Mouse (Mus musculus) cerebellum, postnatal 14 days (tissue): ENCODE measurements around the gene Srgap1.
A peak's percentile ranks its signal among the peaks of the same experiment; 100 is the strongest.

Source experiments
- DNase-seq, 2 experiments: peaks; one replicate each; pipeline ENCODE4 v3.0.0; 2021; ENCODE audit warnings: mixed read lengths in 2 of 2

The Srgap1 gene

DNA sequence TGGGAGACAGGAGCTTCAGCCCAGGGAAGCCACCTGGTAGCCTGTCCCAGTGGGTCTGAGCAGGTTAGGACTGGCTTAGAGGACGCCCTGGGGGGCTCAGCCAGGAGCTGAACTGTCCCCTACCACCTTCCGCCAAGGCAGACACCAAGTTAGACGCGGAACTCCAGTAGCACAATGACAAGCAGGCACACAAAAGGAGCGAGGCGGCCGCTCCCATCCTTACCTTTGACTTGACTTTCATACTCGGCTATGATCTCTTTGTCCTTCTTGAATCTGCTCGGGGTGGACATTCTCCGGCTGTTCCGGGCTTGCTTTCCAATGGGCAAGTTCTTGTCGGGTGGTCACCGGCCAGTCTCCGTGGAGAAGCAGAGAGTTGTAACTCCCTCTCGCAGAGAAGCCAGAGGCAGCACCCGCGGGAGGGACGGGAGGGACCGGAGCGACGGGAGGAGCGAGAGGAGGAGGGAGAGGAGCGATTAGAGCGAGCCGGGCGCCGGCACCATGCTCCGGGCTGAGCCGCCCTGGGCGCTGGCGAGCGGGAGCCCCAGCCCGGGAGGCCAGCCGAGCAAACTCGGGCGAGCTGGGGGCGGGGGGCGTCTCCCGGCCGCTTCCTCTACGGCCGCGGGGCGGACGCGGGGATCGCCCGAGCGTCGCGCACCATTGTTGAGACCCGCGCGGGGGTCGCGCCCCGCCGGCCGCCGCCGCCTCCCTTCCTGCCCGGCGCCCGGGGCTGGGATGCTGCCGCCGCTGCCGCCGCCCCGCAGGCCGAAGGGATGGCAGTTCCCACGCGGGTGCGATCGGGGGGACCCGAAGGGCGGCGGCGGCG is at the start of gene Srgap1:
TSS of gene Srgap1 (minus strand) at position 412 of the 823 bp plus-strand sequence.
- DNase-seq, result peak; percentile 56 to 63

DNA sequence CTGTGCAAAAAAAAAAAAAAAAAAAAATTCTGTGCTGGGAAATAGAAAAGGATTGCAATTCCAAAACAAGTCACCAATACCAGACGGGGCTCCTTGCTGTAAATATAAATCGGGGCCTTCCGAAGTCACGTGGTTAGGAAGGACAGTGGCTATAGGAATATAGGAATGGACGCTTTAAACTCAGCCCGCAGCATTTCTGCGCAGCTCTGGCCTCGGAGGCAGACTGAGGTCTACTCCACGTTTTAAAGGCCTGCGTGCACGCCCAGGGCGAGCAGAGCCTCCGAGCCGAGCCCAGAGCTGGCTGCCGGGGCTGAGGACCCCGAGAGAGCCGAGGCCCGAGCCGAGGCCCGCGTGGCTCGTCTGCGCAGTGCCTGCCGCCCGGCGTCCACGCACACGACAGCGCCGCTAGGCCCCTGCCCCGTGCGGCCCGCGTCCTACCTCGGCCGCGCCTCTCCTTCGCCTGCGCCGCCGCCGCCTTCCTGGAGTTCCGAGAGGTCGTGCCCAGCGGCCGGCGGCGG is 49.4 kb upstream of the Srgap1 start:
- no peak for DNase-seq

DNA sequence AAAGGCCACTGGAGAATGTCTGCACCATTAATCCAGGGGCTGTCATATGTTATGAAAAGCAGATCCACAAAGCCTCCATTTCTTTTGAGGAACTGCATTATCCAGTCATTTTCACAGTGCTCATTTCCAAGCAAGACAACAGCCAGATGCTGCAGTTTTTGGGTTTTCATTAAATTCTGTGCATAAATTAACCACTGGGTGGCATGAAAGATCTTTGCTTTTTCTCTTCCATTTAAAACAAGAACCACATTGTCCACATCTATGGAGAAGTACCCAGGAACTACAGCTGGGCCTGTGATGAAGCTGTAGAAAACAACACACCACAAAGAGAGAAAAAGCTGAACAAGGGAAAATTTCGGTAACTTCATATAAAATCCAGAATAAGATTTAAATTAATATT is 43.4 kb upstream of the Srgap1 start:
- DNase-seq, result no peak

DNA sequence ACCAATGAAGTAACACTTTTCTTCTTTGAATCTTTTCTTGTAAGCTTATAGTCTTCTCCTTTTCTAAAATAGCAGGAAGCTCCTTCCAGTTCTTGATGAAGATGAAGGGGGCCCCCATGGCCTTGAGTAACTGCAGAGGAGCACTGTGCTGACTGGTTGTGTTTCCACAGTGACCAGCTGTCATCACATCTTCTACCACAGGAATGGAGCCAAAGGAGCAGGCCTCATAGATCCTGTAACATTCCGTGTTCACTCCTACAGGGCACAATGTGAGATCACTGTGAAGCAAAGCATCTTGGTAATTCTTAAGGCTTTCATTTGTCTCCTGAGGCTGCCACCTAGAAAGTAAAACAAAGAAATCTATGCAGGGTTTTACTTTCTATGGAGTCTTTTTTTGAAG is 34.2 kb upstream of the Srgap1 start:
- DNase-seq, result no peak

DNA sequence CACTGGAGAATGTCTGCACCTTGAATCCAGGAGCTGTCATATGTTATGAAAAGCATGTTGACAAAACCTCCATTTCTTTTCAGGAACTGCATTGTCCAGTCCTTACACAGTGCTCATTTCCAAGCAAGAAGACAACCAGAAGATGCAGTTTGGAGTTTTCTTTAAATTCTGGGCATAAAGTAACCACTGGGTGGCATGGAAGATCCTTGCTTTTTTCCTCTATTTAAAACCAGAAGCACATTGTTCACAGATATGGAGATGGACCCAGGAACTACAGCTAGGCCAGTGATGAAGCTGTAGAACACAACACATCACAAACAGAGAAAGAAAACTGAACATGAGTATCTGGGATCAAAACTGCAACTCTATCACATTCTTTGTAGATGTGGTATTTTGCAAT is 22.0 kb upstream of the Srgap1 start:
- DNase-seq, result no peak

DNA sequence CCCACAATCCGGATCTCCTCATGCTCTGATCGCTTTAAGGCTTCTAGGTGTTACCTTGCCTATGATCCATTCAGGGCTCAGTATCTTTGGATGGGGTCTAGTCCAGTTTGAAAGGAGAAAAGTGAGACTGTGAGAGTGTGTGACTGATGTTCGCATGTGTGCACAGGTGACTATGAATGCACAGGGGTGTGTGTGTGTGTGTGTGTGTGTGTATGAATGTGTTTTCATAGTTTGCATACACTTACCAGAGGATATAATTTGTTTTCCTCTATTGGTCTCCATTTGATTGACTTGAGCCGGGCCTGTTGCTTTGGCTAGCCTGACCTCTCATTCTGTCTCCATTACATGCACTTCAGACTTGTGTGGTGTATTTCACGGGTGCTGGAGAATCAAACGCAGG is 8.7 kb upstream of the Srgap1 start:
- no peak for DNase-seq

DNA sequence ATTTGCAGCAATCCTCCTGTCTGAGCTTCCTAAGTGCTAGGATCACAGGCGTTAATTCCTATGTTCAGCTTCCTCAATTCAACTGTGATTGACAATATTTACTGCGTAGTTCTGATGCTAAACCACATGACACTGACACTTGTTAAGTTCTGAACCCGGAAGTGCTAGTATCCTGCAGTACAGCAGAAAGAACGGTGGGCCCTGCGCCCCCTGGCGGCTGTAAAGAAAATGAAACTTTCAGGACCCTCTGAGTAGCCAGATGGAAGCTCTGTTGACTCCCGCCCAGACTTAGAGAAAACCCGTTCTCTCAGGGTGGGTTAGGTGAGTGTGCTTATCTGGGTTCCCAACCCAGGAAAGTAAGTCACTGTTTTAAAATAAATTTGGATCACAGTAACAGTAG is 7.4 kb upstream of the Srgap1 start:
- DNase-seq, result peak; percentile 67 to 71

DNA sequence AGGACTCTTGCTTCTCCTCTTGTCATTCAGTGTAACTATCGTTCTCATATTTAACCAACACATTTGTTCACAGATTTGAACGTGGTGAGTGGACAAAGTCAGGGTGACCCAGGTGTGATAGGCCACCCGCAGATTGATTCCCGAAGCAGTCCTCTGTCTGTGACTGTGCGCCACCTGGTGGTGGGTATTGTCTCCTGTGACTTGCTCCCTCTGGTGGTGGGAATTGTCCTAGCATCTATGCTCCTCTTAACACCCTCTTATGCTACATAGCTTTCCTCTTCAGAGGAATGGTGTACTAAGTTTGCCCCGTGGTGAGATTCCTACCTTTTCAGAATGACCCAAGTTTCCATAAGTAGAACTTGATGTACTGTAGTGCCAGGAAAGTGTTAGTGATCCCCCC is 4.7 kb upstream of the Srgap1 start:
- peak; percentile 91 to 95 for DNase-seq

DNA sequence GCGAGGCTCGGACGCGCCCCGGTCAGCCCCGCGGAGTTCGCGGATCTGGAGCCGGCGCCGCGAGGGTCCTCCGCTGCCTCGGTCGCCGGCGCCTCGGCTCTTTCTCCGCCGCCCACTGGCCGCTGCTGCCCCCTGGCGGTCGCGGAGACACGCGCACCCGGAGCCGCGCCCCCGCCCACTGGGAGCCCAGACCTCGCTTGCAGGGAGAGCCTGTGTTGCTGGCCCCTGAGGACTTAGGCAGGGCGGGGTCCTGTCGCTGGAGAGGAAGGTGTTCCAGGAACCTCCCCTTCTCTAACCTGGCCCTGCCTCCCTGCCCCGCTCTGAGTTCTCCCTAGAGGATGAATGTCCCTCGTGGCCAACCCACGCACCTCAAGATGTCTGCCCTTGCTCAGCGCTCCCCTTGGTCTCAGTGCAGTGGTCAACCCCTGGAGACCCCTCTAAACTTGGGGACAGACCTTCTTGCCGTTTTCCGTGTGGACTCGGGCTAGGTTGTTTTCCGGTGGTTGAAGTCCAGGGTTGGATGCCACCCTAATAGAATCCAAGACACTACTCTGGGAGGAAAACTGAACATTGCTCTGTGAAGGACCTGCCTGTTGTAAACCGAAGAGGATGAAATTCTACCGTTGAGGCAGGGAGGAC is 731 bp upstream of the Srgap1 start:
- peak; percentile 95 to 96 for DNase-seq

DNA sequence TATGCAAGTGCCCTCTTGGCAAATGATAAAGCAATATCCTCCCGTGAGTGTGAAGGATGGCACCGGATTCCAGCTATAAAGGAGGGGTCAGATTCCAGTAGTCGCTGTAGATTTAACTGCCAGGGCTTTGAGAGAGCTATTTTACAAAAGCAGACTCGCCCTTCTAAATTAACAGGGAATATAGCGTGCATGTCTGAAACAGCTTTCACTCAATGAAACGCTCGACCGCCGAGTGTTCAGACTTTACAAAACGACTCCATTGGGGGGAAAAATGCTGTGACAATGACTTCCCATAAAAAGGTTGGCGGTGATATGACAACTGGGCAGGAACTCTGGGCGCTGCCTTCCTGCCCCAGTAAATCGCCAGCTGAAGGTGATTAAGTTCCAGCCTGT is 608 bp downstream of the Srgap1 start:
- DNase-seq, result peak in 1 of 2 experiments; percentile 12

DNA sequence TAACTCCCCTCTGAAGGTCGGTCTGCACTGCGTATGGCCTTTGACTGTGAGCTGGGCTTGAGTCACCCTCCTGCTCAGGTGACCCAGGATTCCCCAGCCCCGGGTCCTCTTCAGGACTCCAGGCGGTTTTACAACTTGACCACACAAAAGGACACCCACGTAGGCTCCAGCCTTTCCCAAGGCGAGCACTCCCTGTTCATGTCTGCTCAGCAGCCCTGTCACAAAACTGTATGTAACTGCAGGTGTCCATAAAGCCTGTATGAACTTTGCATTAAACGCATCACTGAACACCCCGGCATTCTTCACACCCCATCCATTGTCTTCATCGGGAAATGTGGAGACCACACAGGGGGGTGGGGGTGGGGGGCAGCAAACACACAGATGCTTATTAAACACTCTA is 1.2 kb downstream of the Srgap1 start:
- DNase-seq, result no peak

DNA sequence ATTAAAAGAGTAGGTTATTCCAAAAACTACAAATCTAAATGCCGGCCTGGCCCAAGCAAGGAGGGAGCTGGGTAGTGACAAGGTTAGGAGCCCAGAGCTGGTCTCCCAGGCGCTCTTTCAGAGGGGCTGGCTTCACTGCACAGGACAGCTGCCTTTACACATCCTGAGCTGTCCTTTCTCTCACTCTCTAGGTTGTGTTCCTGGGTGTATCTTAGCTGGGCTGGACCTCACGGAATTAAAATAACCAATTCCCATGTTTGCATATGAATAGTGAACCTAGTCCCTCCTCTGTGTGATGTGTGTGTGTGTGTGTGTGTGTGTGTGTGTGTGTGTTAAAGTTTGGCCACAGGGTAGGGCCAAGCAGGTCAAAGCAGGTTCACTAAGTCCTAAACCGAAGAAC is 2.2 kb downstream of the Srgap1 start:
- DNase-seq, result no peak

DNA sequence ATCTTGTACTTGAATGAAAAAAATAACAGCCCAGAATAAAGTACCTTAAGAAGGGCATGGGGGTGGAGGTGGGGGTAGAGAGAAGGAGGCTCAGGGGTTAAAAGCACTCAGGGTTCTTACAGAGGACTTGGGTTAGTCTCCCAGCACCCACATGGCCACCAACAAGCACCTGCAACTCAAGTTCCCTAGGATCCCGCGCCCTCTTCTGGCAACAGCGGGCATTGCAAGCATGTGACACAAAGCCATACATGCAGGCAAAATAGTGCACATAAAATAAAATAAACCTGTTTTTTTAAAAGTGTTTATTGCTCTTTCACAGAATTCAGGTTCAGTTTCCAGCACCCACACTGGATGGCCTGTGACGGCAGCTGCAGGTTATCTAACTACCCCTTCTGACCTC is 6.7 kb downstream of the Srgap1 start:
- DNase-seq, result peak in 1 of 2 experiments; percentile 50

DNA sequence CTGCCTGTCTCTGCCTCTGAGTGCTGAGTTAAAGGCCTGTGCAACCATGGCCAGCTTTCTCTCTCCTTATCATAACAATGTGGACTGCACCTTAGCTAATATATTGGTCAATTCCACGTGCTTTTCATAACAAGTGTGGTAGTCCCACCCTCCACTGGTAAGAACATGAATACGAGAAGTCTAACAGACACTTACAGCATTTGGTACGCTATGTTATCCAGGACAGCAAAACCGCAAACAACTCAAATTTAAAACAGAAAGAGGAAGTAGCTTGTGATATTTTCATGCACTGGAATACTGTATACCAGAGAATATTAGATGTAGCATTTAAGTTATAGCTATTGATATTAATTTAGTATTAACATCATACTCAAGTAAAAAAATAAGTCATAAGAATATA is 7.5 kb downstream of the Srgap1 start:
- DNase-seq, result no peak

DNA sequence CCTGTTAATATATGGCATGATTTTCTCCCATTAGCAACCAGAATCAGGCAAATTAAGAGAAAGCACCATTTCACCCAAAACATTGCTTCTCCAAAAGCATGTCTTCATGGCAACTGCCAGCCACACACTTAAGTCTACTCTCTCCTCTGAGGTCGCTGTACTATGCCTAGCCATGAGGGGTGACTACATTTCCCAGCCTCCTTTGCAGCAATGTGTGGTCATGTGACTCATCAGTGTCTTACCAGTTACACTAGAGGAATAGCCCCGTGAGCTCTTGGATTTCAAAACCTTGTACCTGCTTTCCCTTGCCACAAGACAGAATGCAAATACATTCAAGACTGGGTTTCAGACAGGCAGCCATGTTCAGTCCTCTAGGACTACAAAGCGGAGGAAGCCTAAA is 8.6 kb downstream of the Srgap1 start:
- peak; percentile 16 to 23 for DNase-seq

DNA sequence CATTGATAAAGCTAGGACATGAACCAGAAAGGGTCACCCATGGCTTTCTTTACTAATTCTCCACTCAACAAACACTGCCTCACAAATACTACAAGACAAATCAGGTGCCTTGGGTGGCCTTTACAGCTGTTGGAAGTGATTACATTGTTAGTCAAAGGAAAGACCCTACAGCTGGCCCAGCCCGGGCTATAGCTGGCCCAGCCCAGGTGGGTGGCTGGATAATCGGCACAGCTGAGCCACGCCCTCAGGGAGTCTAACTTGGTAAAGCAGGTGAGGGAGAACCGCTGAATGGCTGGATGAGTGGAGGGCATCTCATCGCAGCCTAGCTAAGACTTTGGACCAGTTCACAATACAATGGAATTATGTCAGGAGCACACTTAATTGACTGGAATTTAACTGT is 13.8 kb downstream of the Srgap1 start:
- DNase-seq, result no peak

DNA sequence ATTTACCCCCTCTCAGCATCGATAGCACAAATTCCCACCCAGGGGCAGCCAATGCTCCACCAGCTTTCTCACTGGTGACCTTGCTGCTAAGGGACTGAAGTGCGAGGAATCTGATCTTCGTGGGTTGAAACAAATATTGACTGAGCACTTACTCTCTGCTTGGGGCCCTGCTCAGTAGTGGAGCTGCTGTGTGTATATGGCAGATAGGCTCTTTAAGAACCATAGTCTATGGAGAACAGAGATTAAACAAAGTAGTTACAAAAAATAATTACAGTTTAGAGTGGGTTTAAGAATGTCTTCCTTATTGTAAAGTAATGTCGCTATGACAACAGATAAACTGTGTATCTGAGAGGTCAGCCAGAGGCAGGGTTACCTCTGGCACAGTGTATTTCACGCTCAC is 16.7 kb downstream of the Srgap1 start:
- no peak for DNase-seq

DNA sequence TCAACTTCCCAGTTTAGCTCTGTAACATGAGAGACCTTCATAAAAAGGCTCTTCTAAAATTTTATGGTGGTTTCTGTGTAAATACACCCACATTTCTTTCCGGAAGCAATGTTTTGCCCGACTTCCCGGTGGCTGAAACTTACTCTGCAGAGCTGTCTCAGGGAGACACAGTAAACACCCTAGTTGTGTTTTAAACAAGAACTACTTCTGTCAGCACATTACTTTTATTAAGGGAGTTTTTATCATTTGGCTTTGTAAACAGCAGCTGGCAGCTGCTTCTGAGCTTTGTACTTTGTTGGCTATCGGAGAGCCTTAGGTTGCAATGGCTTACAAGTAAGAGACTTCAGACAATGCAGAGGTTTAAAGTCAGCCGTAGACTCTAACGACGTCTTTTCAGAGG is 17.4 kb downstream of the Srgap1 start:
- no peak for DNase-seq

DNA sequence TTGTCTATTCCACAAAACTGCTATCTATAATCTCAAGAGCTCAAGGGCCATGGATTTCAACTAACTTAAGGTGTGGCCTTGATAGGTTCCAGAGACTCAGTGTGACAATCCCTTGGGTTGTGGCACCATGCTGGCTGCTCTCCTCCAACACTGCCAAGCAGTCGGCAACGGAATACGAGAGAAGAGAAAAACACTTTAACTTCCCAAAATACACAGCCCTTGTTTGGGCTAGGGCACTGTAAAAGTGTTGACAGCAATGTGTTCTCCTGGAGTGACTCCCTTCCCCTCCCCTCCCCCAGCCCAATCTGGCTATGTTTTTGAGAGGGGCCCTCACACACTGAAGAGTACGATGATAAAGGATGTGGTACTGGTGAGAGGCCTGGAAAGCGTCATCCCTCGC is 21.9 kb downstream of the Srgap1 start:
- no peak for DNase-seq

DNA sequence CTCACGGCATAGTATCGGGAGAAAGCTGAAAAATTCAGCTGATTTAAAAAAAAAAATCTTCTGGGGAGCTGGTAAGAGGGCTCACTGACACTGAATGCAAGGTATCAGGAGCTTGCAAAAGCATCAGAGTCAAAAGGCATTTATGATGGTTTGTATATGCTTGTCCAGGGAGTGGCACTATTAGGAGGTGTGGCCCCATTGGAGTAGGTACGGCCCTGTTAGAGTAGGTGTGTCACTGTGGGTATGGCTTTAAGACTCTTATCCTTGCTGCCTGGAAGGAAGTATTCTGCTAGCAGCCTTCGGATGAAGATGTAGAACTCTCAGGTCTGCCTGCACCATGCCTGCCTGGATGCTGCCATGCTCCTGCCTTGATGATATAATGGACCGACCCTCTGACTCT is 26.2 kb downstream of the Srgap1 start:
- DNase-seq, result no peak

DNA sequence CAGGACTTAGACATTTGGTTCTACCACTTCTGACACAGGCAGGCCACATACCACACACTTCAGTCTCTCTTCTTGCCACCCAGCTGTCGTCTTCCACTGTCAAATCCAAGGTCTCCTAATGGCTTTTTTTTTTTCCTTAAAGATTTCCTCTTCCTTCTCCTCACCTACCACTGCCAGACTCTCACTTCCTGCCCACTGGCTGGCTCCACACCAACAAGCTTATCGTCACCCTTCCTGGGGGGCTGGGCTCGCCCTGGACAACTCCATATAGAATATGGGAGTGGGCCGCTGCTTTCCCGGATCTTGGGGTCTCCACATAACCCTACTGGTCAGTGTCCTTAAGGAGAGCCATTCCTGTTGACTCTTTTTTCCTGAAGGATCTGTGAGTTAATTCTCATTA is 26.9 kb downstream of the Srgap1 start:
- no peak for DNase-seq

DNA sequence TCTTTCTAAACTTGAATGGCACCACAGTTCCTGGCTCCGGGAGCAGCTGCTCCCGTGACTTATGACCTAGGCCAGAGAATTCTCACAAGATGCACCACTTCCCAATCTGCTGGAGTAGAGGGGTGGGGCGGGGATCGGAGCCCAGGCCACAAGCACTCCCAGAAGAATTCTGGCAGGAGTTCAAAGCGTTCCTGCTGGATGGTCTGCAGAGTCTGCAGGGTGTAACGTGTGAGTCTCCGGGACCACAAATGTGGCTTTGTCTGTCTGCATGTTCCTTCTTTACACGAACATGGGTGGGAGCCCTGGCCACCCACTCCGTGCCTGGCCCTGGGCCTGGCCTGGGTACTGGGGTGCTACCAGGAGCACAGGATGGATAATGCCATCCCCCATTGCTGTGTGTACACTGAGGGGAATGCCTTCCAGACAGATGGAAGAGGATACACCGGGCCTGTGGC is 28.5 kb downstream of the Srgap1 start:
- DNase-seq, result peak; percentile 29 to 38

DNA sequence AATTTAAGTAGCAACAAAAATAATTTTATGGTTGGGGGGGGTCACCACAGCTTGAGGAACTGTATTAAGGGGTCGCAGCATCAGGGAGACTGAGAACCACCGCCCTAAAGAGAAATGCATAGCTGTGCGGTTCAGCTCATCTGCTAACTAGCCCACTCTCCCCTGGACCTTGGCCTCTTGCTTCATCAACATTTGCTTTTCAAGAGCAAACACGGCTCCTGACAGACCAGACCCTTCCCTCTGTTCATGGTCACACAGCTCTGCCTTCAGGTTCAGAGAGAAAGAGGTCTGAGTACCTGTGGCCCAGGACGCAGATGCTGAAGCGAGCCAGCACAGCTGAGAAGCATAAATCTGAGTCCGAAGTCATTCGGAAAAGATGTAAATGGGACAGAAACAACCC is 29.4 kb downstream of the Srgap1 start:
- DNase-seq, result no peak

DNA sequence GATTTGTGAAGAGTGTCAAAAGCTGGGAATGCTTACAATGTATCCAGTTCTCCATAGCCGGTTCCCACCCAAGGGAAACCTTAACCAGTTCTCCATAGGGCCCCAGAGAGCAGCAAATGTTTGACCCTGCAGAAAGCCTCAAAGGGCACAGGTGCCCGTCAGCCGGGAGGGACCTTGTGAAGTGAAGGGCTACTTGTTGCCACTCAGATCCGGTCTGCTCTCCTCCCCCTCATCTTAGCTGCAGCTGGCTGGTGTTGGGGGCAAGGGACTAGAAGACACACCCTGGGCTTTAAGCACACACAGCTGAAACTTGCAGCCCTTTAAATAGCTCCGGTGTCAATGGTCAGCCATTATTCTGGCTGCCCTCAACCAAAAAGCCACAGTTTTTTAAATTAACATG is 30.1 kb downstream of the Srgap1 start:
- no peak for DNase-seq
